Mouse (Mus musculus) intestine, postnatal 0 days (tissue): ENCODE measurements at regions not wholly inside any gene's neighbourhood (a gene's known extent, or its start where the extent isn't known, plus 50 kb on each side); places are given as distances from the start of the nearest gene placed in this dataset.

Experiments
- ATAC-seq: fragments of 200-750 bp; cut with Nextera tagmentation; 2 replicates; pipeline ENCODE4 v1.8.0; 2017; ENCODE audit warnings: mild to moderate bottlenecking, moderate TSS enrichment, moderate library complexity
- H3K27ac ChIP-seq: fragments of 300-500 bp; sonication (generic); 2 replicates; pipeline ENCODE4 v1.5.1; 2014; ENCODE audit warnings: mild to moderate bottlenecking, low read depth, low read length, moderate library complexity
- H3K27me3 ChIP-seq: fragments of 300-500 bp; sonication (generic); replicated peaks from 2 replicates; pipeline ENCODE4 v1.6.1; 2014; ENCODE audit warnings: low read length, mixed read lengths; ENCODE audit not compliant: control insufficient read depth, insufficient read depth
- H3K36me3 ChIP-seq: fragments of 300-500 bp; sonication (generic); 2 replicates; pipeline ENCODE4 v1.6.1; 2014; ENCODE audit warnings: mild to moderate bottlenecking, moderate library complexity; ENCODE audit not compliant: control insufficient read depth, insufficient read depth
- H3K4me1 ChIP-seq: fragments of 300-500 bp; sonication (generic); replicated peaks from 2 replicates; pipeline ENCODE4 v1.6.1; 2014; ENCODE audit warnings: antibody characterized with exemption, low read length, mixed read lengths; ENCODE audit not compliant: control insufficient read depth, insufficient read depth
- H3K4me2 ChIP-seq: fragments of 300-500 bp; sonication (generic); replicated peaks from 2 replicates; pipeline ENCODE4 v1.6.1; 2014; ENCODE audit warnings: low read depth, mild to moderate bottlenecking, moderate library complexity
- H3K4me3 ChIP-seq: fragments of 300-500 bp; sonication (generic); 2 replicates; pipeline ENCODE4 v1.5.1; 2014; ENCODE audit warnings: low read depth, low read length
- H3K9ac ChIP-seq: fragments of 300-500 bp; sonication (generic); 2 replicates; pipeline ENCODE4 v1.6.1; 2014; ENCODE audit warnings: mild to moderate bottlenecking, low read depth, low read length
- H3K9me3 ChIP-seq: fragments of 300-500 bp; sonication (generic); 2 replicates; pipeline ENCODE4 v1.6.1; 2016; ENCODE audit warnings: mixed run types; ENCODE audit not compliant: control insufficient read depth
- CTCF ChIP-seq: sonication (generic); IDR thresholded peaks from 2 replicates; pipeline ENCODE4 v1.5.1; 2016; ENCODE audit warnings: low read depth, mild to moderate bottlenecking, control low read depth, antibody characterized with exemption, moderate library complexity
- WGBS: fragments of 180-500 bp; shearing (Covaris S2); extraction: QIAGEN DNeasy Blood & Tissue Kit; methylation state at CpG from one replicate; pipeline ENCODE4 v1.1.7; 2014; 5-methylcytosine and 5-hydroxymethylcytosine counted together

DNA sequence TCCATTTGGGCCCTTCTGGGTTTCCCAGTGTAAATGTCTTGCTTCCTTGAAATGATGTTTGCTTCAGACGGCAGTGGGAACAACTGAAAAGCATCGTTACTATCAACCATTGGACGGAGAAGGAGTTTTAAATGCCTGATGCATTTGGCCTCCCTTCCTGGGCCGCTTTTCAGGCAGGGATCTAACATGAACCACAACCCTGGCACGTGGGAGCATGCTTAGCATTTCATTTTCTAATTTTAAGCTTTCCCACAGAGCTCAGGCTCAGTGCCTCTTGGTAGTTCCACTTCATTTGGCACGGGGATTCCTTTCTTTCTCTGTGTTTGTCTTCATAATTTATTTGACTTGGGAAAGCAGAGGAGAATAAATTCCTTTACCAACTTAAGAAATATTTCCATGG, 406.6 kb upstream of the Nbea start:
- no peaks in the 10 kb centered on the region for H3K36me3 ChIP-seq
- no peaks in the 10 kb centered on the region for H3K27me3 ChIP-seq
- ATAC-seq, result no peak
- no peaks in the 10 kb centered on the region for H3K4me1 ChIP-seq
- no peak overlapping the region for H3K9ac ChIP-seq
- H3K4me2 ChIP-seq, result no peak overlapping the region
- H3K9me3 ChIP-seq, result no peaks in the 10 kb centered on the region
- H3K27ac ChIP-seq, result no peak overlapping the region
- 72% methylated on average over 6 of the region's 6 CpGs for WGBS
- no peak for TF ChIP-seq CTCF
- H3K4me3 ChIP-seq, result no peak overlapping the region

- no peaks in the 10 kb centered on the region for H3K9me3 ChIP-seq
- WGBS, result 62% methylated on average over 5 of the region's 5 CpGs
- H3K27ac ChIP-seq, result no peak overlapping the region
- no peaks in the 10 kb centered on the region for H3K36me3 ChIP-seq
- H3K27me3 ChIP-seq, result no peaks in the 10 kb centered on the region
- no peak for TF ChIP-seq CTCF
- H3K4me2 ChIP-seq, result no peak overlapping the region
- 0 out of 2 replicates have a peak, but pooled peaks have one; percentile 47 for ATAC-seq
- H3K4me1 ChIP-seq, result no peaks in the 10 kb centered on the region
- no peak overlapping the region for H3K9ac ChIP-seq
- no peak overlapping the region for H3K4me3 ChIP-seq
These were observed 391.9 kb upstream of the Nbea start for GRCm38 (mm10) chr3:56575422-56575821.

DNA sequence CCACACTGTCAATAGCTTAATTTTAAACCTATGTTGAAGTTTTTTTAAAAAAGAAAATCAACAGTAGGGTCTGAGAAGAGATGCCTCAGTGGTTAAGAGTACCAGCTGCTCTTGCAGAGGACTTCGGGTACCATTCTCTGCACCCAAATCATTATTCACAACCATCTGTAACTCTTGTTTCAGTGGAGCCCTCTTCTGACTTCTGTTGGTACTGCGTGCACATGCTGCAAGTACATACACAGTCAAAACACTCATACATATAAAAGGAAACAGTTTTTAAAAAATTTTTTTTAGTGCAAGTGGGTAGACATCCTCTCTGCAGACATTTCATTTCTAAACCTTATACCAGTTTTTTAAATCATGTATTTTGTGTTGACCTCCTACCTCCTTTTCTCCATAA, 352.7 kb upstream of the Nbea start:
- ATAC-seq, result no peak
- H3K4me2 ChIP-seq, result no peak overlapping the region
- no peak overlapping the region for H3K4me3 ChIP-seq
- 88% methylated on average over 2 of the region's 2 CpGs for WGBS
- TF ChIP-seq CTCF, result peak; percentile 21; the same call in 1 of the 2 replicates
- no peaks in the 10 kb centered on the region for H3K4me1 ChIP-seq
- no peaks in the 10 kb centered on the region for H3K9me3 ChIP-seq
- no peak overlapping the region for H3K9ac ChIP-seq
- no peak overlapping the region for H3K27ac ChIP-seq
- no peaks in the 10 kb centered on the region for H3K27me3 ChIP-seq
- H3K36me3 ChIP-seq, result no peaks in the 10 kb centered on the region

DNA sequence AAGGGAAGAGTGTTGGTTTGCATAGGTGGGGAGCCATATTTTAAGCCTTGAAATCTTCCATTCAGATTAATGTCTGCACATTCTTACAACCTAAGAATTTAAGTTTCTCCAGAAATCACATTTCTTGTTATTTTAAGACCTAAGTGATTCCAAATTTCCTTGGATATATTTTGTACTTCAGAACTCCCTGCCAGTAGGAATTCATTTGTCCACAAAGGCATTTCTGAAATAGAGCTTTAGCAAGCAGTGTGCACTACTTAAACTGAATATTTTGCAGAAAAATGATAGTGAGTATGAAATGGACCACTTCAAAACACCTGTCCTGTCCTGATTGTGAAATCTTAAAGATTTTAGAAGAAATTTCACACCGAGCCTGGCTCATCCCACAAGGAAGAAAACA, 320.9 kb upstream of the Nbea start:
- TF ChIP-seq CTCF, result no peak
- Histone ChIP-seq H3K9me3 (no peaks in the 10 kb centered on the region), H3K36me3 (no peaks in the 10 kb centered on the region), H3K27me3 (no peaks in the 10 kb centered on the region), H3K9ac (no peak overlapping the region), H3K4me1 (no peaks in the 10 kb centered on the region), H3K4me3 (no peak overlapping the region), H3K27ac (no peak overlapping the region), H3K4me2 (no peak overlapping the region)
- no peak for ATAC-seq
- WGBS, result 79% methylated on average over 1 of the region's 1 CpGs

DNA sequence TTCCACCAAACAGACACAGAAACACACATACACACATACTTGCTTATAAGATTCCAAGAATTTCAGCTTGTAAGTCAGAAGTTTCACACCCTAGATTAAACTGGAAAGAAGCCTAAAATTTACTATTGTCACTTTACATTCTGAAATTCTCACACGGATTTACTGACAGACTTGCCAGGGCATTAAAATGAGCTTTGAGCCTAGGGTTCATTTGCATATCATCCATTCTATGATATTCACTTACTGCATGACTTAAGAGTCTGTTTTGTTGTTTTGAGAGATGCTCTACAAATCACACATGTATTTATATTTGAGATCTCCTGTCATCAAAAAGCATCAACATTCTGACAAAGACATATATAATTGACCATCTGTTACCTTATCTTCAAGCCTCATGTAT, 315.8 kb upstream of the Nbea start:
- Histone ChIP-seq H3K9me3 (no peaks in the 10 kb centered on the region), H3K36me3 (no peaks in the 10 kb centered on the region), H3K27ac (no peak overlapping the region), H3K4me2 (no peak overlapping the region), H3K4me1 (no peaks in the 10 kb centered on the region), H3K27me3 (no peaks in the 10 kb centered on the region), H3K9ac (no peak overlapping the region), H3K4me3 (no peak overlapping the region)
- 69% methylated on average over 1 of the region's 1 CpGs for WGBS
- no peak for TF ChIP-seq CTCF
- no peak for ATAC-seq

DNA sequence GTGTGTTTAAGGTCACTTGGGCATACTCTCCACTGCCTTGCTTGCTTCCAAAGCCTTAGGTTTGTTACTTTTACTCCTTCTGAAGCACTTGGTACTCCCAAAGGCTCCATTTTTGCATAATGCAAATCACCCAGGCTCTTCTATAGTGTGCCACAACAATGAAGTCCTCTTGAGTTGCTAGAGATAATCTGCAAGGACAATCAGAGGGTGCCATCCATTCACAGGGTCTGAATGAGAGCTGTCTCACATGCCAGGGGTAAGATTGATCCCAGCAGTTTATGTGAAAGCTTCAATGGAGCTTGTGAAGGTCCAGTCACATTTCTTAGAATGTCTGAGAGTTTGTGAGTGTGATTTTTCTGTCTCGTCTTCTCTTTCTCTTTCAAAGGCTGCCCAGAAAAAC, 310.4 kb upstream of the Nbea start:
- H3K27me3 ChIP-seq, result no peaks in the 10 kb centered on the region
- no peaks in the 10 kb centered on the region for H3K9me3 ChIP-seq
- no peak overlapping the region for H3K27ac ChIP-seq
- no peaks in the 10 kb centered on the region for H3K4me1 ChIP-seq
- H3K4me3 ChIP-seq, result no peak overlapping the region
- WGBS, result 77% methylated on average over 1 of the region's 1 CpGs
- no peak overlapping the region for H3K9ac ChIP-seq
- no peaks in the 10 kb centered on the region for H3K36me3 ChIP-seq
- no peak for ATAC-seq
- no peak for TF ChIP-seq CTCF
- H3K4me2 ChIP-seq, result no peak overlapping the region

- Histone ChIP-seq H3K9me3 (no peaks in the 10 kb centered on the region), H3K4me1 (no peaks in the 10 kb centered on the region), H3K36me3 (no peaks in the 10 kb centered on the region), H3K4me2 (no peak overlapping the region), H3K4me3 (no peak overlapping the region), H3K9ac (no peak overlapping the region), H3K27me3 (no peaks in the 10 kb centered on the region), H3K27ac (no peak overlapping the region)
- 69% methylated on average over 5 of the region's 5 CpGs for WGBS
- no peak for TF ChIP-seq CTCF
- no peak for ATAC-seq
These were observed 305.7 kb upstream of the Nbea start for GRCm38 (mm10) chr3:56489154-56489553.
